Mouse (Mus musculus): ENCODE data around the gene Exoc8.

Exoc8 gene

GRCm38 (mm10) chr8:124909936-124910335 is 12.4 kb upstream of the Exoc8 start:
- in situ Hi-C loops (cut with MseI, MboI) = no loop called here

GRCm38 (mm10) chr8:124905482-124905881 is 8.0 kb upstream of the Exoc8 start:
- in situ Hi-C loops (cut with MseI, MboI) = no loop called here

GRCm38 (mm10) chr8:124903198-124903597 is 5.7 kb upstream of the Exoc8 start:
- in situ Hi-C loops (cut with MseI, MboI) = no loop called here

- in situ Hi-C loops (cut with MseI, MboI) = loop anchor here in 1 of 2 experiments (10.0 kb wide), 1 partner anchor 136 kb away; no protein-coding TSS in a partner anchor
Observed at GRCm38 (mm10) chr8:124898251-124898905, 873 bp upstream of the Exoc8 start.

GRCm38 (mm10) chr8:124896632-124897385 is 696 bp downstream of the Exoc8 start:
- in situ Hi-C loops (cut with MseI, MboI) = loop anchor here in 1 of 2 experiments (10.0 kb wide), 1 partner anchor 138 kb away; no protein-coding TSS in a partner anchor

- in situ Hi-C loops (cut with MseI, MboI) = loop anchor here in 1 of 2 experiments (10.0 kb wide), 1 partner anchor 139 kb away; no protein-coding TSS in a partner anchor
Observed at GRCm38 (mm10) chr8:124896010-124896631, 1.4 kb downstream of the Exoc8 start.

GRCm38 (mm10) chr8:124892596-124892995 is 4.9 kb downstream of the Exoc8 start:
- in situ Hi-C loops (cut with MseI, MboI) = loop anchor here in 1 of 2 experiments (10.0 kb wide), 1 partner anchor 142 kb away; no protein-coding TSS in a partner anchor

GRCm38 (mm10) chr8:124888385-124888784 is 9.1 kb downstream of the Exoc8 start:
- in situ Hi-C loops (cut with MseI, MboI) = no loop called here

GRCm38 (mm10) chr8:124878946-124879526 is 18.5 kb downstream of the Exoc8 start:
- in situ Hi-C loops (cut with MseI, MboI) = no loop called here

- in situ Hi-C loops (cut with MseI, MboI) = no loop called here
Observed at GRCm38 (mm10) chr8:124878141-124878540, 19.4 kb downstream of the Exoc8 start.

- in situ Hi-C loops (cut with MseI, MboI) = no loop called here
Observed at GRCm38 (mm10) chr8:124872690-124873089, 24.8 kb downstream of the Exoc8 start.

GRCm38 (mm10) chr8:124872081-124872480 is 25.4 kb downstream of the Exoc8 start:
- in situ Hi-C loops (cut with MseI, MboI) = no loop called here

- in situ Hi-C loops (cut with MseI, MboI) = no loop called here
Observed at GRCm38 (mm10) chr8:124871474-124871873, 26.0 kb downstream of the Exoc8 start.

- in situ Hi-C loops (cut with MseI, MboI) = no loop called here
Observed at GRCm38 (mm10) chr8:124869708-124870107, 27.8 kb downstream of the Exoc8 start.

GRCm38 (mm10) chr8:124867126-124867525 is 30.4 kb downstream of the Exoc8 start:
- in situ Hi-C loops (cut with MseI, MboI) = no loop called here

- in situ Hi-C loops (cut with MseI, MboI) = no loop called here
Observed at GRCm38 (mm10) chr8:124866669-124867068, 30.8 kb downstream of the Exoc8 start.

GRCm38 (mm10) chr8:124863729-124864128 is 33.8 kb downstream of the Exoc8 start:
- in situ Hi-C loops (cut with MseI, MboI) = no loop called here

GRCm38 (mm10) chr8:124863163-124863677 is 34.3 kb downstream of the Exoc8 start:
- in situ Hi-C loops (cut with MseI, MboI) = no loop called here

GRCm38 (mm10) chr8:124862321-124863162 is 35.0 kb downstream of the Exoc8 start, which contains the start of the genes Gnpat and 2810004N23Rik:
Gene Gnpat, plus strand, starts transcription at chr8:124863033.
Gene 2810004N23Rik, minus strand, starts transcription at chr8:124863120.
- in situ Hi-C loops (cut with MseI, MboI) = no loop called here

- in situ Hi-C loops (cut with MseI, MboI) = no loop called here
Observed at GRCm38 (mm10) chr8:124860188-124860587, 37.3 kb downstream of the Exoc8 start.

- in situ Hi-C loops (cut with MseI, MboI) = no loop called here
Observed at GRCm38 (mm10) chr8:124859466-124859865, 38.0 kb downstream of the Exoc8 start.
